Mouse (Mus musculus) kidney, embryonic 15.5 days (tissue): Measurements from ENCODE around the gene Tut1. TPM values are rescaled to one million over a fixed set of nuclear protein-coding genes. Genes with fewer than 3 reads are reported as not detected.

Source experiments
- ATAC-seq: fragments of 200-750 bp; cut with Nextera tagmentation; replicated peaks from 2 replicates; pipeline ENCODE4 v1.8.0; 2017; ENCODE audit warnings: moderate TSS enrichment; ENCODE audit not compliant: low FRiP score
- H3K27ac ChIP-seq: fragments of 300-500 bp; sonication (generic); 2 replicates; pipeline ENCODE4 v1.5.1; 2015; ENCODE audit warnings: mild to moderate bottlenecking, inconsistent platforms
- H3K27me3 ChIP-seq: fragments of 300-500 bp; sonication (generic); 2 replicates; pipeline ENCODE4 v1.6.1; 2015; ENCODE audit warnings: inconsistent platforms
- H3K36me3 ChIP-seq: fragments of 300-500 bp; sonication (generic); 2 replicates; pipeline ENCODE4 v1.6.1; 2015; ENCODE audit warnings: inconsistent platforms
- H3K4me1 ChIP-seq: fragments of 300-500 bp; sonication (generic); 2 replicates; pipeline ENCODE4 v1.6.1; 2015; ENCODE audit warnings: inconsistent platforms
- H3K4me2 ChIP-seq: fragments of 300-500 bp; sonication (generic); 2 replicates; pipeline ENCODE4 v1.6.1; 2015; ENCODE audit warnings: moderate library complexity, mild to moderate bottlenecking, inconsistent platforms
- H3K4me3 ChIP-seq: fragments of 300-500 bp; sonication (generic); replicated peaks from 2 replicates; pipeline ENCODE4 v1.5.1; 2015; ENCODE audit warnings: mild to moderate bottlenecking, inconsistent platforms
- H3K9ac ChIP-seq: fragments of 300-500 bp; sonication (generic); 2 replicates; pipeline ENCODE4 v1.6.1; 2015; ENCODE audit warnings: mild to moderate bottlenecking, inconsistent platforms
- H3K9me3 ChIP-seq: fragments of 300-500 bp; sonication (generic); replicated peaks from 2 replicates; pipeline ENCODE4 v1.6.1; 2016; ENCODE audit warnings: inconsistent platforms
- WGBS: fragments of 180-500 bp; shearing (Covaris S2); methylation state at CpG from one replicate; pipeline ENCODE4 v1.1.7; 2015; ENCODE audit warnings: mixed read lengths; 5-methylcytosine and 5-hydroxymethylcytosine counted together
- polyA plus RNA-seq: library from polyadenylated mRNA; unstranded; fragments of >200 nt; fragmentation: Nextera tagmentation; extraction: Ambion mirVana; gene quantifications from 2 replicates; pipeline ENCODE4 v1.2.1, GENCODE M21; 2015

The Tut1 gene
- polyA plus RNA-seq, 1 experiment from 2014 or later, result 33.5 TPM

GRCm38 (mm10) chr19:8944750-8945149 is 8.9 kb upstream of the Tut1 start:
- Histone ChIP-seq H3K9me3 (no peaks in the 10 kb centered on the region), H3K4me1 (peaks cover 45% of the 10 kb centered on the region), H3K9ac (peak overlapping the region; percentile 26; the same call in 1 of the 2 replicates), H3K4me3 (peak overlapping the region; percentile 35), H3K27ac (peak overlapping the region; percentile 33), H3K4me2 (peak overlapping the region; percentile 72), H3K36me3 (peaks cover 64% of the 10 kb centered on the region), H3K27me3 (no peaks in the 10 kb centered on the region)
- WGBS, result 20% methylated on average over 5 of the region's 5 CpGs
- ATAC-seq, result no peak

- WGBS, result 79% methylated on average over 6 of the region's 6 CpGs
- H3K4me3 ChIP-seq, result peak overlapping the region; percentile 35
- peak overlapping the region; percentile 72 for H3K4me2 ChIP-seq
- peaks cover 42% of the 10 kb centered on the region for H3K4me1 ChIP-seq
- H3K27me3 ChIP-seq, result no peaks in the 10 kb centered on the region
- ATAC-seq, result no peak
- peak overlapping the region; percentile 26; the same call in 1 of the 2 replicates for H3K9ac ChIP-seq
- H3K27ac ChIP-seq, result peak overlapping the region; percentile 33
- H3K9me3 ChIP-seq, result no peaks in the 10 kb centered on the region
- peaks cover 69% of the 10 kb centered on the region for H3K36me3 ChIP-seq
These were observed 8.4 kb upstream of the Tut1 start for GRCm38 (mm10) chr19:8945251-8945650.

- Histone ChIP-seq H3K27me3 (no peaks in the 10 kb centered on the region), H3K4me2 (no peak overlapping the region), H3K27ac (no peak overlapping the region), H3K9ac (no peak overlapping the region), H3K36me3 (peaks cover 86% of the 10 kb centered on the region), H3K4me3 (no peak overlapping the region), H3K4me1 (peaks cover 29% of the 10 kb centered on the region), H3K9me3 (no peaks in the 10 kb centered on the region)
- 93% methylated on average over 7 of the region's 7 CpGs for WGBS
- ATAC-seq, result no peak
These were observed 6.7 kb upstream of the Tut1 start for GRCm38 (mm10) chr19:8946929-8947328.

- Histone ChIP-seq H3K4me3 (no peak overlapping the region), H3K4me2 (no peak overlapping the region), H3K9ac (no peak overlapping the region), H3K4me1 (peaks cover 25% of the 10 kb centered on the region), H3K9me3 (no peaks in the 10 kb centered on the region), H3K36me3 (peaks cover 81% of the 10 kb centered on the region), H3K27ac (no peak overlapping the region), H3K27me3 (no peaks in the 10 kb centered on the region)
- ATAC-seq, result no peak
- 93% methylated on average over 5 of the region's 5 CpGs for WGBS
These were observed 3.5 kb upstream of the Tut1 start for GRCm38 (mm10) chr19:8950190-8950589.

GRCm38 (mm10) chr19:8952241-8952640 is 1.4 kb upstream of the Tut1 start:
- no peak overlapping the region for H3K27ac ChIP-seq
- H3K4me2 ChIP-seq, result no peak overlapping the region
- no peaks in the 10 kb centered on the region for H3K9me3 ChIP-seq
- 91% methylated on average over 9 of the region's 9 CpGs for WGBS
- no peak overlapping the region for H3K9ac ChIP-seq
- H3K36me3 ChIP-seq, result peaks cover 79% of the 10 kb centered on the region
- no peak overlapping the region for H3K4me3 ChIP-seq
- peaks cover 21% of the 10 kb centered on the region for H3K4me1 ChIP-seq
- H3K27me3 ChIP-seq, result no peaks in the 10 kb centered on the region
- ATAC-seq, result no peak

- 6% methylated on average over 9 of the region's 9 CpGs for WGBS
- Histone ChIP-seq H3K9ac (peak overlapping the region; percentile 77), H3K4me3 (peak overlapping the region; percentile 80), H3K27me3 (no peaks in the 10 kb centered on the region), H3K4me2 (peak overlapping the region; percentile 83), H3K36me3 (peaks cover 78% of the 10 kb centered on the region), H3K4me1 (peaks cover 21% of the 10 kb centered on the region), H3K9me3 (no peaks in the 10 kb centered on the region), H3K27ac (peak overlapping the region; percentile 83)
- no peak for ATAC-seq
These were observed 524 bp downstream of the Tut1 start for GRCm38 (mm10) chr19:8954171-8954570.

GRCm38 (mm10) chr19:8962256-8962655 is 8.6 kb downstream of the Tut1 start:
- Histone ChIP-seq H3K9ac (no peak overlapping the region), H3K36me3 (peaks cover 87% of the 10 kb centered on the region), H3K4me2 (no peak overlapping the region), H3K4me3 (no peak overlapping the region), H3K27me3 (no peaks in the 10 kb centered on the region), H3K9me3 (no peaks in the 10 kb centered on the region), H3K4me1 (peaks cover 13% of the 10 kb centered on the region), H3K27ac (no peak overlapping the region)
- WGBS, result 88% methylated on average over 2 of the region's 2 CpGs
- no peak for ATAC-seq

- Histone ChIP-seq H3K4me2 (no peak overlapping the region), H3K9me3 (no peaks in the 10 kb centered on the region), H3K9ac (0 out of 2 replicates have a peak overlapping the region, but pooled peaks have one; percentile 53), H3K4me3 (no peak overlapping the region), H3K4me1 (peaks cover 32% of the 10 kb centered on the region), H3K27ac (no peak overlapping the region), H3K27me3 (no peaks in the 10 kb centered on the region), H3K36me3 (peaks cover 76% of the 10 kb centered on the region)
- ATAC-seq, result no peak
- WGBS, result 82% methylated on average over 11 of the region's 11 CpGs
These were observed 11.4 kb downstream of the Tut1 start for GRCm38 (mm10) chr19:8965075-8965474.

- Histone ChIP-seq H3K4me1 (peaks cover 33% of the 10 kb centered on the region), H3K9me3 (no peaks in the 10 kb centered on the region), H3K4me2 (peak overlapping the region; percentile 76), H3K27ac (peak overlapping the region; percentile 94), H3K9ac (peak overlapping the region; percentile 53), H3K27me3 (no peaks in the 10 kb centered on the region), H3K4me3 (peak overlapping the region; percentile 84), H3K36me3 (peaks cover 76% of the 10 kb centered on the region)
- WGBS, result 72% methylated on average over 8 of the region's 8 CpGs
- no peak for ATAC-seq
These were observed 12.1 kb downstream of the Tut1 start for GRCm38 (mm10) chr19:8965771-8966170.

- H3K9me3 ChIP-seq, result no peaks in the 10 kb centered on the region
- peaks cover 33% of the 10 kb centered on the region for H3K4me1 ChIP-seq
- H3K9ac ChIP-seq, result peak overlapping the region; percentile 53
- peaks cover 76% of the 10 kb centered on the region for H3K36me3 ChIP-seq
- 28% methylated on average over 5 of the region's 5 CpGs for WGBS
- no peak for ATAC-seq
- H3K27me3 ChIP-seq, result no peaks in the 10 kb centered on the region
- peak overlapping the region; percentile 94 for H3K27ac ChIP-seq
- peak overlapping the region; percentile 84 for H3K4me3 ChIP-seq
- peak overlapping the region; percentile 76 for H3K4me2 ChIP-seq
These were observed 12.5 kb downstream of the Tut1 start for GRCm38 (mm10) chr19:8966198-8966589.

- peak within 1 kb of the TSS; percentile 84 for H3K4me3 ChIP-seq
- peak within 1 kb of the TSS; percentile 76 for H3K4me2 ChIP-seq
- peak within 1 kb of the TSS; percentile 94 for H3K27ac ChIP-seq
- H3K36me3 ChIP-seq, result peaks cover 76% of the 10 kb centered on the region
- H3K4me1 ChIP-seq, result peaks cover 33% of the 10 kb centered on the region
- WGBS, result under 1% methylated on average over 52 of the region's 52 CpGs
- ATAC-seq, result peak; percentile 99
- no peaks in the 10 kb centered on the region for H3K9me3 ChIP-seq
- no peaks in the 10 kb centered on the region for H3K27me3 ChIP-seq
- H3K9ac ChIP-seq, result peak within 1 kb of the TSS; percentile 86
These were observed 13.1 kb downstream of the Tut1 start, which contains the start of gene Eef1g for GRCm38 (mm10) chr19:8966590-8967372. Gene Eef1g (plus strand): TSS chr19:8967041.

- H3K27me3 ChIP-seq, result no peaks in the 10 kb centered on the region
- no peak for ATAC-seq
- H3K4me2 ChIP-seq, result peak overlapping the region; percentile 76
- H3K4me1 ChIP-seq, result peaks cover 33% of the 10 kb centered on the region
- H3K9me3 ChIP-seq, result no peaks in the 10 kb centered on the region
- peak overlapping the region; percentile 90 for H3K27ac ChIP-seq
- WGBS, result under 1% methylated on average over 8 of the region's 8 CpGs
- peak overlapping the region; percentile 86 for H3K9ac ChIP-seq
- H3K4me3 ChIP-seq, result peak overlapping the region; percentile 84
- peaks cover 76% of the 10 kb centered on the region for H3K36me3 ChIP-seq
These were observed 13.7 kb downstream of the Tut1 start for GRCm38 (mm10) chr19:8967373-8967743.
